Mouse (Mus musculus) midbrain, postnatal 0 days (tissue): ENCODE measurements around the gene Dcp1b. TPM values are rescaled to one million over a fixed set of nuclear protein-coding genes. Genes with fewer than 3 reads are reported as not detected.

Experiments used
- ATAC-seq: fragments of 200-750 bp; cut with Nextera tagmentation; 2 replicates; pipeline ENCODE4 v1.8.0; 2017; ENCODE audit warnings: moderate number of reproducible peaks, mild to moderate bottlenecking, moderate TSS enrichment, moderate library complexity; ENCODE audit not compliant: low FRiP score
- DNase-seq: peaks from one replicate; pipeline ENCODE4 v3.0.0-alpha.2; 2015; ENCODE audit warnings: low spot score
- H3K27ac ChIP-seq: fragments of 300-500 bp; sonication (generic); 2 replicates; pipeline ENCODE4 v1.5.1; 2014; ENCODE audit warnings: low read depth, mild to moderate bottlenecking, low read length, mixed read lengths
- H3K27me3 ChIP-seq: fragments of 300-500 bp; sonication (generic); 2 replicates; pipeline ENCODE4 v1.6.1; 2014; ENCODE audit warnings: low read length, control low read depth, mixed read lengths; ENCODE audit not compliant: insufficient read depth
- H3K36me3 ChIP-seq: fragments of 300-500 bp; sonication (generic); 2 replicates; pipeline ENCODE4 v1.6.1; 2014; ENCODE audit warnings: low read length, control low read depth, mixed read lengths; ENCODE audit not compliant: insufficient read depth
- H3K4me1 ChIP-seq: fragments of 300-500 bp; sonication (generic); 2 replicates; pipeline ENCODE4 v1.6.1; 2014; ENCODE audit warnings: mild to moderate bottlenecking, control low read depth, antibody characterized with exemption, low read length, mixed read lengths; ENCODE audit not compliant: insufficient read depth
- H3K4me2 ChIP-seq: fragments of 300-500 bp; sonication (generic); 2 replicates; pipeline ENCODE4 v1.6.1; 2014; ENCODE audit warnings: low read depth, mild to moderate bottlenecking, low read length, mixed read lengths; ENCODE audit not compliant: poor library complexity, severe bottlenecking
- H3K4me3 ChIP-seq: fragments of 300-500 bp; sonication (generic); 2 replicates; pipeline ENCODE4 v1.5.1; 2014; ENCODE audit warnings: low read depth, mild to moderate bottlenecking, low read length, moderate library complexity
- H3K9ac ChIP-seq: fragments of 300-500 bp; sonication (generic); replicated peaks from 2 replicates; pipeline ENCODE4 v1.6.1; 2014; ENCODE audit warnings: mild to moderate bottlenecking, low read length, moderate library complexity, mixed read lengths; ENCODE audit not compliant: poor library complexity, severe bottlenecking
- H3K9me3 ChIP-seq: fragments of 300-500 bp; sonication (generic); 2 replicates; pipeline ENCODE4 v1.6.1; 2016; ENCODE audit warnings: low read length, control low read depth
- CTCF ChIP-seq: IDR thresholded peaks from 2 replicates; pipeline ENCODE4 v1.5.1; 2016; ENCODE audit warnings: antibody characterized with exemption, mild to moderate bottlenecking
- WGBS: fragments of 180-500 bp; shearing (Covaris S2); extraction: QIAGEN DNeasy Blood & Tissue Kit; methylation state at CpG from one replicate; pipeline ENCODE4 v1.1.7; 2014; 5-methylcytosine and 5-hydroxymethylcytosine counted together
- polyA plus RNA-seq: library from polyadenylated mRNA; unstranded; fragments of >200 nt; fragmentation: Nextera tagmentation; extraction: Ambion mirVana; gene quantifications from 2 replicates; pipeline ENCODE4 v1.2.1, GENCODE M21; 2015
- total RNA-seq: library from RNA; depleted of rRNA; stranded (reverse); fragments of >200 nt; gene quantifications from 2 replicates; pipeline ENCODE4 v1.2.3, GENCODE M21; 2014; rRNA removed

The Dcp1b gene
- total and polyA plus RNA-seq, 2 experiments from 2014 or later, result 11.7 to 22.6 TPM

- ATAC-seq, result no peak; the same call in 1 of the 2 replicates
- WGBS, result 68% methylated on average over 21 of the region's 21 CpGs
- Histone ChIP-seq H3K9ac (no peak overlapping the region), H3K27ac (no peak overlapping the region), H3K4me1 (0 out of 2 replicates have a peak, but pooled peaks cover 4% of the 10 kb centered on the region), H3K4me2 (no peak overlapping the region), H3K4me3 (no peak overlapping the region), H3K9me3 (peaks cover 1% of the 10 kb centered on the region; the same call in 1 of the 2 replicates), H3K27me3 (no peaks in the 10 kb centered on the region), H3K36me3 (no peaks in the 10 kb centered on the region)
- peak; percentile 52 for DNase-seq
- TF ChIP-seq CTCF, result no peak
Measured at GRCm38 (mm10) chr6:119240871-119241705, 66.0 kb downstream of the Dcp1b start.

- ATAC-seq, result no peak
- H3K4me1 ChIP-seq, result 0 out of 2 replicates have a peak, but pooled peaks cover 3% of the 10 kb centered on the region
- TF ChIP-seq CTCF, result peak; percentile 38
Measured at GRCm38 (mm10) chr6:119246082-119246481, 71.0 kb downstream of the Dcp1b start.

GRCm38 (mm10) chr6:119248578-119248977 is 73.5 kb downstream of the Dcp1b start:
- H3K9ac ChIP-seq, result no peak overlapping the region
- DNase-seq (no peak), ATAC-seq (no peak)
- WGBS, result 80% methylated on average over 3 of the region's 3 CpGs
- no peaks in the 10 kb centered on the region for H3K27me3 ChIP-seq
- no peaks in the 10 kb centered on the region for H3K36me3 ChIP-seq
- H3K9me3 ChIP-seq, result peaks cover 5% of the 10 kb centered on the region; the same call in 1 of the 2 replicates
- H3K4me1 ChIP-seq, result no peaks in the 10 kb centered on the region
- no peak for TF ChIP-seq CTCF
- H3K4me3 ChIP-seq, result no peak overlapping the region
- no peak overlapping the region for H3K4me2 ChIP-seq
- no peak overlapping the region for H3K27ac ChIP-seq

More at GRCm38 (mm10) chr6:119246082-119246481, 71.0 kb downstream of the Dcp1b start:
- Histone ChIP-seq H3K27ac (no peak overlapping the region), H3K9ac (no peak overlapping the region), H3K4me2 (no peak overlapping the region), H3K27me3 (no peaks in the 10 kb centered on the region), H3K9me3 (peaks cover 5% of the 10 kb centered on the region; the same call in 1 of the 2 replicates), H3K4me3 (no peak overlapping the region), H3K36me3 (no peaks in the 10 kb centered on the region)
- DNase-seq, result no peak
- 52% methylated on average over 2 of the region's 2 CpGs for WGBS

- WGBS, result 90% methylated on average over 10 of the region's 10 CpGs
- ATAC-seq (no peak), DNase-seq (no peak)
- Histone ChIP-seq H3K9me3 (peaks cover 5% of the 10 kb centered on the region; the same call in 1 of the 2 replicates), H3K4me2 (no peak overlapping the region), H3K27ac (no peak overlapping the region), H3K4me1 (no peaks in the 10 kb centered on the region), H3K36me3 (no peaks in the 10 kb centered on the region), H3K9ac (no peak overlapping the region), H3K4me3 (no peak overlapping the region), H3K27me3 (no peaks in the 10 kb centered on the region)
- no peak for TF ChIP-seq CTCF
Measured at GRCm38 (mm10) chr6:119249726-119250125, 74.7 kb downstream of the Dcp1b start.

GRCm38 (mm10) chr6:119251704-119252103 is 76.7 kb downstream of the Dcp1b start:
- ATAC-seq, result no peak
- no peaks in the 10 kb centered on the region for H3K27me3 ChIP-seq
- WGBS, result 86% methylated on average over 4 of the region's 4 CpGs

More at GRCm38 (mm10) chr6:119251704-119252103, 76.7 kb downstream of the Dcp1b start:
- no peaks in the 10 kb centered on the region for H3K36me3 ChIP-seq
- no peak overlapping the region for H3K9ac ChIP-seq
- DNase-seq, result no peak
- H3K4me3 ChIP-seq, result no peak overlapping the region
- no peaks in the 10 kb centered on the region for H3K4me1 ChIP-seq
- no peaks in the 10 kb centered on the region for H3K9me3 ChIP-seq
- no peak overlapping the region for H3K4me2 ChIP-seq
- no peak overlapping the region for H3K27ac ChIP-seq
- TF ChIP-seq CTCF, result no peak

Other genes starting within 250 kb of the Dcp1b start
- gene Cacna1c, start 21.2 kb downstream of the Dcp1b start, total RNA-seq, result 33.9 and 44.3 TPM in 2 replicates
- 3.2 and 4.9 TPM in 2 replicates for gene Cacna1c, start 21.2 kb downstream of the Dcp1b start, polyA plus RNA-seq
- gene Cacna2d4, start 61.3 kb downstream of the Dcp1b start, total RNA-seq, result 0.77 and 5.1 TPM in 2 replicates
- gene Cacna2d4, start 61.3 kb downstream of the Dcp1b start, polyA plus RNA-seq, result 0.74 and 0.90 TPM in 2 replicates
- gene Lrtm2, start 155.5 kb downstream of the Dcp1b start, total RNA-seq, result 32.2 and 40.4 TPM in 2 replicates
- 21.1 and 24.3 TPM in 2 replicates for gene Lrtm2, start 155.5 kb downstream of the Dcp1b start, polyA plus RNA-seq
- 39.0 and 42.5 TPM in 2 replicates for gene Adipor2, start 242.5 kb downstream of the Dcp1b start, total RNA-seq
- 25.3 and 26.6 TPM in 2 replicates for gene Adipor2, start 242.5 kb downstream of the Dcp1b start, polyA plus RNA-seq